Mouse (Mus musculus) layer of hippocampus, postnatal 36 days (tissue): ENCODE results near the gene Ppm1j. TPM values are rescaled to one million over a fixed set of nuclear protein-coding genes. Genes with fewer than 3 reads are reported as not detected.
A peak's percentile ranks its signal among the peaks of the same experiment; 100 is the strongest.

Source experiments
- DNase-seq, 2 experiments: peaks; one replicate each; pipeline ENCODE4 v3.0.0; 2022
- total RNA-seq, 2 experiments: library from RNA; stranded (reverse); gene quantifications; 2 replicates each; pipeline ENCODE4 v1.2.3; 2021

Gene Ppm1j
- total RNA-seq, 2 experiments from 2014 or later: 0.25 TPM; not detected in 1

DNA sequence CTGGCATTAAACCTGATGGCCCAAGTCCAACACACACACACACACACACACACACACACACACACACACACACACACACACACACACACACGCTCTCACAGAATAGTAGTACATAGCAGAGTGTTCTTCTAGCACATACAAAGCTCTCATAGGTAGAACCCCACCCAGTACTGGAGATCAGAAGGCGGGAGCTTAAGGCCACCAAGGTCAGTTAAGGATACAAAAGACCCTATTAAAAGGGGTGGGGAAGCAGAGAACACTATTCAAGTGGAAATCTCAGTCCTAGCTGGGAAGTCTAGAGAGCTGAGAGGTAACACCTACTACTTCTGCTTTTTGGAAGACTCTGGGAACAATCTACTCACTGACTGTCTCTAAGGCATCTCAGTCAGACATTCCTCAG, 34.5 kb downstream of the Ppm1j start:
- no peak for DNase-seq

DNA sequence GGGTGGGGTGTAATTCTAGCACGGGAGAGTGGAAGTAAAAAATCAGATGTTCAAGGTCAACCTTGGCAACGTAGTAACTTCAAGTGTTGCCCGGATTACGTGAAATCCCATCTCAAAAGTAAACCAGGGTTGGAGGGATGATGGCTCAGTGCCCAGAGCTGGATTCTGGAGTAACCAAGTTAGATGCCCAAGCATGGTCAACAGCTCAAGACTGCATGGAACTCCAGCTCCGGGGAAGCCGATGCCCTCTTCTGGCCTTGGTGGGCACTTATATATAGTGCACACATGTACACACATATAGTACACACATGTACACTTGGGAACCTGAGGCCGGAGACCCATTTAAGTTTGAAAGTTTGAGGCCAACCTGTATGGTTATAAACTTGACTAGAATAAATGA, 35.3 kb downstream of the Ppm1j start:
- DNase-seq: no peak

DNA sequence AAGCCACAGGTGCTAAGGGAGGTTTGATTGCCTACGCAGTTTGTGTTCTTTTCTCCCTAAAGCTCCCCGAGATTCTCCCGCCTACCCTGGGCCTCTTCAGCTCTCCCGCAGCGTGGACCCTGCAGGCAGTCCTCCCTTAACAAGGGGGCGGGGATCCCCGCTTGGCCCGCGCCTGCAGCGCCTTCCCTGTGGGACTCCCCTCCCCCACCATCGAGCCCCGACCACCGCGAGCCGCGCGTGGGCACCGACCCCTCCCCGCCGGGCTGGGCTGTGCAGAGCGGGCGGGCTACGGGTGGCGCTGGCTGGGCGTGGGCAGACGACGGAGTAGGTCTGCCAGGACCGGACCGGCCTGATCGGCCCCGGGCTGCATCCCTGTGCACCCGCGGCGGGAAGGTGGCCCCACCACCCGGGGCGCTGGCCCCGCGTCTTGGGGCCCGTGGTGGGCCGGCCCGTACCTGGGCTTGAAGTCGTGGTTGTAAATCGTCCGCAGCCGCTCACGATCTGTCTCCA, 36.7 kb downstream of the Ppm1j start:
- peak; percentile 39 to 51 for DNase-seq

DNA sequence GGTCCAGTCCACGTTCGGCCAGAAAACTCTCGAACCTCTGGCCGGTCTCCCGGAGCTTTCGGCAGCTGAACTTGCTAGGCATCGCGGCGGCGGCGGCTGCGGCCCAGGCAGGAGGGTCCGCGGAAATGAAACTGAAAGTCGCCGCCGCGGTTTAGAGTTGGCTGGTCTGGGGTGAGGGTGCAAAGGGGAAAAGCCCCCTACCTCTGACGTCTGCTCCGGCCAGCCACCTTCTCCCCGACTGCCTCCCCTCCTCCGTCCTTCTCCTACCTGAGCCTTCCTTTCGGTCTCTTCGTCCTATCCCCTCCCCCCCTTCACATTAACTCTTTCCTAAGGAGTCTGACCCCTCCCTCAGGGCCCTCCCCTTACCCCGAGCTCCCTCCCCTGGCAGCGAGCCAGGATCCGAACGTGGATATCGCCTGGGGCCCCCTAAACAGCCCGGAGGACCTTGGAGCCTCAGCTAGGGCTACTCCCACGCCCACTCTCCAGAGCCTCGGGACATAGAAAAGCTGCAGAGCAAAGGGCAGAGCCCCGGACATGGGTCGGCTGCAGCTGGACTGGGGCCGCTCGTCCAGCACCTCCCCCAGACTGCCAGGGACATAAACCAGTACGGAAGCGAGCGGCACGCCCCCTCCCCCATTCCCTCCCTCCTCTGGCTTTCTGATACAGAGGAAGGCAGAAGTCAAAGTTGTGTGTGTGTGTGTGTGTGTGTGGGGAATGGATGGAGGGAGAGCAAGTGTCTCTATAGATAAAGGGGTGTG, 37.3 kb downstream of the Ppm1j start, which contains the start of gene Mov10:
Gene Mov10 (minus strand): TSS at position 573 of the 758 bp plus-strand sequence.
- peak; percentile 29 to 31 for DNase-seq

DNA sequence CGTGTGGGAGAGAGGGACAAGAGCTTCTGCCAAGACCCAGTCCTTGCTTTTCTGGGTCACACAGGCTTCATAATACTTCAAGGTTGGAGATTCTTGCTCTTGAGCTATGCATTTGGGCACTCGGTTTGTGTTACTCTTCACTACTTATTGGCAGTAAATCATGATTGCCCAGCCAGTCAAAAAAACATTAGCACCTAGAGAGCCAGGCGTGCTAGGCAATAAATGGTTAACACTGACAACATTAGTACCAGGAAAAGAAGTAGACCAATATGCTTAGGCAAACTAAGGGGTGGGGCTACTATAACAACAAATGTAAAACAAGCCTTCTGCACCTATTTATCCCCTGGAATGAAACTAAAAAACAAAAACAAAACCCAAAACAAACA, 37.9 kb downstream of the Ppm1j start:
- DNase-seq: no peak

DNA sequence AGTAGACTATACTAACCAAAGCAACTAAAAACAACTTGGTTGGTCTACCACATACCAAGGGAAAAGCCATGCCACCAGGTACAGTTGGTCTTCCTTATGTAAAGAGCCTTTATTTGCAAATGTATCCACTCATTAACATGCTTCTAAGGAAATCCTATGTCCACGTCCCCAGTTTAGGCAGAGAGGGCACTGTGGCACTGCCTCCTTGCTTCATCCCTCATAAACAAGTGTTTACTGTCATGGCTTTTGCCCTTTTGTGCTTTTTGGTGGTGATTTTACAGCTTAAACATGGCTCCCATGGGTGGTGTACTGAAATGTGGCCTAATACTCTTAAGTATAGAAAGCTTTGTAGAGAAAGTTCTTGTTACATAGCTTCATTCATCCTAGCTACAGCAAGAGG, 39.6 kb downstream of the Ppm1j start:
- no peak for DNase-seq

DNA sequence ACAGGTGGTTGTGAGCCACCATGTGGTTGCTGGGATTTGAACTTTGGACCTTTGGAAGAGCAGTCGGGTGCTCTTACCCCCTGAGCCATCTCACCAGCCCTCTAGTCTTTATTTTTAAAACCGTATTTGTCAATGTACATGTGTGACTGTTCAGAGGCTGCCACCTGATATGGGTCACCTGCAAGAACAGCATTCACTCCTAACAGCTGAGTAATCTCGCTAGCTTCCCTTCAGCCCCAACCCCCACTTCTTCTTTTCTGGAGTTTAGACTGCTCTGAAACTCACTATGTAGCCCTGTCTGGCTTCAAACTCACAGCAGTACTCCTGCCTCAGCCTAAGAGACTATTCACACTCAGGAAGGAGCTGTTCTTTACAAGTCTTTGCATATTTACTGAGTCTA, 41.6 kb downstream of the Ppm1j start:
- no peak for DNase-seq

Other genes with a start within 250 kb of the Ppm1j start
- 10 to 100 TPM; 24.1 to 29.1 TPM for gene Slc16a1, start 142.4 kb upstream of the Ppm1j start, total RNA-seq
- gene Fam19a3, start 784 bp downstream of the Ppm1j start, total RNA-seq: not detected
- gene Rhoc, start 7.3 kb downstream of the Ppm1j start, total RNA-seq: 10 to 100 TPM; 24.0 to 24.3 TPM
- gene Mov10, start 37.5 kb downstream of the Ppm1j start, total RNA-seq: 10 to 100 TPM in 1 of 2 experiments, 1 to 10 TPM in 1; 8.4 to 12.9 TPM
- 10 to 100 TPM; 39.7 to 50.1 TPM for gene St7l, start 82.9 kb downstream of the Ppm1j start, total RNA-seq
- gene Capza1, start 83.4 kb downstream of the Ppm1j start, total RNA-seq: 10 to 100 TPM; 32.6 to 43.5 TPM
- gene Wnt2b, start 180.9 kb downstream of the Ppm1j start, total RNA-seq: under 1 TPM; 0.23 to 0.52 TPM